Mouse (Mus musculus) adrenal gland, postnatal 36 days (tissue): ENCODE results near the gene Bcas2. TPM values are rescaled to one million over a fixed set of nuclear protein-coding genes. Genes with fewer than 3 reads are reported as not detected.

Experiments used
- DNase-seq, 2 experiments: peaks; one replicate each; pipeline ENCODE4 v3.0.0; 2021; ENCODE audit warnings: mixed read lengths in 1 of 2
- long read RNA-seq, 2 experiments: library from polyadenylated mRNA; stranded (forward); transcript quantifications; one replicate each; pipeline ENCODE4 v2.0.0; 2021; ENCODE audit warnings: borderline sequencing depth in 2 of 2
- total RNA-seq, 2 experiments: library from RNA; stranded (reverse); gene quantifications; 2 replicates each; pipeline ENCODE4 v1.2.3; 2021

The Bcas2 gene
- 10 to 100 TPM; 55.9 to 56.4 TPM for total RNA-seq
- long read RNA-seq, experiment 1, transcript Bcas2-201 (7 exons, 1,467 nt), result major isoform, 74 of 93 reads
- long read RNA-seq, experiment 1, partial matches to known transcripts, result 1 of 93 reads
- long read RNA-seq, experiment 1, other reads (novel, unspliced or antisense), result 12 of 93 reads
- long read RNA-seq, experiment 2, transcript Bcas2-201 (7 exons, 1,467 nt), result major isoform, 25 of 31 reads
- long read RNA-seq, experiment 2, partial matches to known transcripts, result 0 of 31 reads
- long read RNA-seq, experiment 2, other reads (novel, unspliced or antisense), result 4 of 31 reads

GRCm38 (mm10) chr3:103171505-103172267, at the start of gene Bcas2:
TSS of gene Bcas2 (plus strand) at chr3:103171655.
- DNase-seq, result peak; percentile 98 to 99

- no peak for DNase-seq
Observed at GRCm38 (mm10) chr3:103123636-103124035, 47.8 kb upstream of the Bcas2 start.

GRCm38 (mm10) chr3:103126138-103126537, 45.3 kb upstream of the Bcas2 start:
- no peak for DNase-seq

GRCm38 (mm10) chr3:103127177-103127576, 44.3 kb upstream of the Bcas2 start:
- DNase-seq, result no peak

- no peak for DNase-seq
Observed at GRCm38 (mm10) chr3:103127721-103128120, 43.7 kb upstream of the Bcas2 start.

- DNase-seq, result no peak
Observed at GRCm38 (mm10) chr3:103128251-103128650, 43.2 kb upstream of the Bcas2 start.

GRCm38 (mm10) chr3:103129367-103130159, 41.9 kb upstream of the Bcas2 start:
- DNase-seq, result no peak

- DNase-seq, result peak; percentile 30 to 35
Observed at GRCm38 (mm10) chr3:103130236-103130751, 41.2 kb upstream of the Bcas2 start.

GRCm38 (mm10) chr3:103133098-103133497, 38.4 kb upstream of the Bcas2 start:
- DNase-seq, result no peak

- no peak for DNase-seq
Observed at GRCm38 (mm10) chr3:103136414-103137077, 34.9 kb upstream of the Bcas2 start.

GRCm38 (mm10) chr3:103139047-103139446, 32.4 kb upstream of the Bcas2 start:
- no peak for DNase-seq

- peak; percentile 19 to 31 for DNase-seq
Observed at GRCm38 (mm10) chr3:103140095-103140838, 31.2 kb upstream of the Bcas2 start.

- peak; percentile 35 to 48 for DNase-seq
Observed at GRCm38 (mm10) chr3:103141287-103141686, 30.2 kb upstream of the Bcas2 start.

GRCm38 (mm10) chr3:103142366-103142765, 29.1 kb upstream of the Bcas2 start:
- no peak for DNase-seq

GRCm38 (mm10) chr3:103145336-103145735, 26.1 kb upstream of the Bcas2 start:
- DNase-seq, result no peak

GRCm38 (mm10) chr3:103145791-103146190, 25.7 kb upstream of the Bcas2 start:
- DNase-seq, result no peak

- DNase-seq, result no peak
Observed at GRCm38 (mm10) chr3:103146330-103147166, 24.9 kb upstream of the Bcas2 start.

- DNase-seq, result no peak
Observed at GRCm38 (mm10) chr3:103147775-103148174, 23.7 kb upstream of the Bcas2 start.

GRCm38 (mm10) chr3:103148941-103149340, 22.5 kb upstream of the Bcas2 start:
- DNase-seq, result no peak

GRCm38 (mm10) chr3:103153761-103154160, 17.7 kb upstream of the Bcas2 start:
- DNase-seq, result no peak
